Mouse (Mus musculus) ES-Bruce4 (cell line): ENCODE measurements at regions not wholly inside any gene's neighbourhood (a gene's known extent, or its start where the extent isn't known, plus 50 kb on each side); places are given as distances from the start of the nearest gene placed in this dataset.

Source experiments
- CTCF ChIP-seq: IDR thresholded peaks from one replicate; pipeline ENCODE4 v1.8.1; 2011; ENCODE audit warnings: low read depth, low read length
- POLR2A ChIP-seq: IDR thresholded peaks from one replicate; pipeline ENCODE4 v1.8.1; 2011; ENCODE audit warnings: low read length; ENCODE audit not compliant: insufficient read depth

DNA sequence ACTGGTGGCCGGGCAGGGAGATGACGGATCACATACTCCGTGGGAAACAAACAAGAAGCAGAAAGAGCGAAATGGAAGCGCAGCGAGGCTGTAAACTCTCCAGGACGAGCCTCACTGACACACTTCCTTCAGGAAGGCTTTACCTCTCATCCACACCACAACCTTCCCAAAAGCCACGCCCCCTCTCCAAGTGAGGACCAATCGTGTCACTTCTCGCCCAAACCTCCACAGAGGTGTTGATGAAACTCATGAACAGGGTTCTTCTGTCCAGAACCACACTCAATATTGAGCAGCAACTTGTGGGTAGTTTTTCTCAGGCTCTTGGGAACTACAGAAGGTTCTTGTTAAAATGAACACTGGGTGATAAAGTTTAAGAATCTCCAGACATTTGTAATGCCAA, 127.3 kb downstream of the Cenpf start:
- no peak for TF ChIP-seq CTCF
- no peak for TF ChIP-seq POLR2A
